Mouse (Mus musculus) G1E (cell line): ENCODE measurements around the gene Ppp1r1a. TPM values are rescaled to one million over a fixed set of nuclear protein-coding genes. Genes with fewer than 3 reads are reported as not detected.

Source experiments
- ATAC-seq: 2 replicates; pipeline ENCODE4 v1.8.0; 2016; ENCODE audit warnings: mild to moderate bottlenecking; ENCODE audit not compliant: insufficient number of reproducible peaks, poor library complexity, low FRiP score, severe bottlenecking; ENCODE audit errors: extremely low read depth
- DNase-seq: peaks from one replicate; pipeline ENCODE4 v3.0.0; 2012; ENCODE audit warnings: low spot score
- H3K27me3 ChIP-seq: 2 replicates; pipeline ENCODE4 v1.6.1; 2012; ENCODE audit warnings: mild to moderate bottlenecking, low read length, inconsistent platforms; ENCODE audit not compliant: insufficient read depth
- H3K36me3 ChIP-seq: replicated peaks from 2 replicates; pipeline ENCODE3; 2012; ENCODE audit warnings: mild to moderate bottlenecking, inconsistent platforms
- H3K4me1 ChIP-seq: 2 replicates; pipeline ENCODE4 v1.6.1; 2012; ENCODE audit warnings: low read depth, low read length, inconsistent platforms, mixed read lengths; ENCODE audit not compliant: insufficient read depth
- H3K4me3 ChIP-seq: 2 replicates; pipeline ENCODE4 v1.5.1; 2012; ENCODE audit warnings: low read depth, mild to moderate bottlenecking, inconsistent platforms, low read length, moderate library complexity, mixed read lengths
- H3K9me3 ChIP-seq: replicated peaks from 2 replicates; pipeline ENCODE4 v1.6.1; 2012; ENCODE audit warnings: inconsistent platforms
- CTCF ChIP-seq: IDR thresholded peaks from 2 replicates; pipeline ENCODE4 v1.5.1; 2012; ENCODE audit warnings: low read depth, low read length, inconsistent platforms, mixed read lengths
- GATA1 ChIP-seq: IDR thresholded peaks from 2 replicates; pipeline ENCODE4 v1.6.1; 2012; ENCODE audit warnings: borderline replicate concordance, low read length, inconsistent platforms, mixed read lengths
- GATA2 ChIP-seq: IDR thresholded peaks from 2 replicates; pipeline ENCODE4 v1.6.1; 2012; ENCODE audit warnings: low read depth, low read length, inconsistent platforms, borderline replicate concordance
- POLR2AphosphoS5 ChIP-seq: IDR thresholded peaks from 2 replicates; pipeline ENCODE4 v1.6.1; 2012; ENCODE audit warnings: low read depth, low read length, inconsistent platforms; ENCODE audit not compliant: insufficient replicate concordance
- TAL1 ChIP-seq: conservative IDR thresholded peaks from 2 replicates; pipeline ENCODE4 v1.6.1; 2012; ENCODE audit warnings: low read depth, low read length, inconsistent platforms, mixed read lengths
- polyA plus RNA-seq: library from polyadenylated mRNA; stranded (reverse); fragments of >175 nt; gene quantifications from 2 replicates; pipeline ENCODE4 v1.2.3, GENCODE M21; 2012
- total RNA-seq, 2 experiments: library from RNA; stranded (forward) in 1 of 2; stranded (reverse) in 1 of 2; fragments of 200-1000 nt in 1 of 2; fragments of >200 nt in 1 of 2; fragmentation: Nextera tagmentation in 1 of 2; gene quantifications; 2 replicates each; pipeline ENCODE4 v1.2.3; 2014 to 2017

Gene Ppp1r1a
- total RNA-seq (2014; fragmentation: Nextera tagmentation) (not detected in 2 replicates), total RNA-seq (2017) (not detected in 2 replicates), polyA plus RNA-seq (not detected in 2 replicates)

DNA sequence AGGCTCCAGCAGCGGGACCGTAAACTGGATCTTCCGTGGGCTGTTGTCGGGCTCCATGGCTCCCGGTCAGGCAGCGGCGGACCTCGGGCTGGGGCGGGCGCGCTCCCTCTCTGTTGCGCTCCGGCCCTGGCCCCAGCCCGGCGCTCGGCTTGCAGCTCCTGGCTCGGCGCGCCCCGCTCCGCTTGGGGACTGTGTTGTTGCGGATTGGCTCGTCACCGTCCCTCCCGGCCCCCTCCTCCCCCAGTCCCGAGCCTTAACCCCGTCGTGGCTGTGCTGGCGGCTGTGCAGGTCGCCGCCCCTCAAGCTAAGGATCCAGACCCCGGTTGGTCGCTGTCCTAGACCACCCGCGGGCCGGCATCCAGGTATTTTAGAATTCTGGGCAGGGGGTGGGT lies at the start of gene Ppp1r1a:
Gene Ppp1r1a, minus strand, starts transcription at position 182 of the 392 bp plus-strand sequence.
- DNase-seq (no peak), ATAC-seq (no peak)
- no peak for TF ChIP-seq POLR2AphosphoS5
- TF ChIP-seq GATA1 = no peak
- TF ChIP-seq TAL1 = no peak
- no peak for TF ChIP-seq GATA2
- TF ChIP-seq CTCF = no peak
- no peaks in the 10 kb centered on the region for H3K4me1 ChIP-seq
- peaks cover 19% of the 10 kb centered on the region for H3K27me3 ChIP-seq
- H3K36me3 ChIP-seq = no peaks in the 10 kb centered on the region
- H3K9me3 ChIP-seq = no peaks in the 10 kb centered on the region
- H3K4me3 ChIP-seq = no peak within 1 kb of the TSS

DNA sequence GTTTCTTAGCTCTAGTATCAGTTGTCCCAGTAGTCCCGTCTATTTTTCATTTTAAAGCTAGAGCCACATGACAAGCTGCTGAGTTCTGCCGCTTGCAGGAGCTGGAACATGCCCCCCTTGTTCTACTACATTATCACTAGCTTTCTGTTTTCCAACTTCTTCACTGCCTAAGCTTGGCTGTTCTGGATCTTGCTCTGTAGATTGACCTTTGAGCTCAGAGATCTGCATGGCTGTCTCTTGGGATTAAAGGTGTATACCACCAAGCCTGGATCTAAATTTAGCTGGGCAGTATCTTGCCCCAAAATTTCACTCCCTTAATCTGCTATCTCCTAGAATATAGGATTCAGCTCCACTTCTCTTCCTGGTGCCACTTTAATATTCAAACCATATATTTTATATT lies 48.1 kb upstream of the Ppp1r1a start:
- ATAC-seq (no peak), DNase-seq (no peak)
- Histone ChIP-seq H3K36me3 (no peaks in the 10 kb centered on the region), H3K4me3 (no peak overlapping the region), H3K9me3 (no peaks in the 10 kb centered on the region), H3K27me3 (no peaks in the 10 kb centered on the region), H3K4me1 (no peaks in the 10 kb centered on the region)
- no peak for TF ChIP-seq CTCF
- no peak for TF ChIP-seq TAL1
- TF ChIP-seq GATA2 = no peak

DNA sequence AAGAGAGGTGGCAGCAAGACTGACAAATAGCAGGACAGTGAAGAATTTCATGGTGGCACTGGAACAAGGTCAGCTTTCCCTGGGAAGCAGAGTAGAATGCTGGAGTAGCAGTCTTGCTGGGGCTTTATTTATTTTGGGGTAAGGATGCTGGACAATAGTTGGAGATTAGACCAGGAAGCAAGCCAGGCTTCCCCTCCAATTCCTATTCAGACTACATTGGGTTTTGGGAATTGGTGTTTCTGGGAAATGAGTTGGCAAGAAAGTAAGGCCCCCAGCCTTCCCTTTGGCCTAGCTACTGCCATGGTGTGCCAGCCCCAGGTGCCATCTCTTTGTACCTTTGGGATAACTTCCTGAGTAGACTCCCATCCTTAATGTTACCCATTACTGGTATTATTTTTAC lies 27.2 kb upstream of the Ppp1r1a start, which contains the start of gene Glycam1:
Gene Glycam1, minus strand, starts transcription at position 101 of the 400 bp plus-strand sequence.
- H3K36me3 ChIP-seq = no peaks in the 10 kb centered on the region
- H3K9me3 ChIP-seq = no peaks in the 10 kb centered on the region
- H3K27me3 ChIP-seq = no peaks in the 10 kb centered on the region
- no peaks in the 10 kb centered on the region for H3K4me1 ChIP-seq
- no peak within 1 kb of the TSS for H3K4me3 ChIP-seq
- no peak for TF ChIP-seq CTCF
- no peak for TF ChIP-seq GATA1
- no peak for TF ChIP-seq TAL1
- TF ChIP-seq POLR2AphosphoS5 = no peak
- TF ChIP-seq GATA2 = no peak
- DNase-seq = no peak
- no peak for ATAC-seq

DNA sequence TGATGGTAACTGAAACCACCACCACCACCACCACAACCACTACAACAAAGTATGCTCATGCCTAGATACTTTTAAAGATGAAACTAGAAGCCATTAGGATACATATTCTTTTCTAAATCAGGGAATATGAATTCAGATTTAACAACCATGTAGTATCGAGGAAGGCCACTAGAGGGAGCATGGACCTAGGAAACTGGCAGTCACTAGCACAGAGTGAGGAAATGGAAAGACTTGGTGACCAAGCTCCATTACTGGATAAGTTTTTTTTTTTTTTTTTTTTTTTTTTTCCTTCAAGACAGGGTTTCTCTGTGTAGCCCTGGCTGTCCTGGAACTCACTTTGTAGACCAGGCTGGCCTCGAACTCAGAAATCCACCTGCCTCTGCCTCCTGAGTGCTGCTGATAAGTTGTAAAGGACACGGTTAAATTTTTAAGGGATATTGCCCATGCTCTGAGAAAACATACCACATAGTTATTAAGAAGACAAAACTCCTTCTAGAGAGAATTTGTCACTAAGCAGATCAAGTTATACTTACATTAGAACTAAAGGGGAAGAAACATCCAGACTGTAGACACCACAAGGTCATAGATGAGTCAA lies 14.4 kb upstream of the Ppp1r1a start:
- DNase-seq = peak; percentile 16
- no peak for TF ChIP-seq POLR2AphosphoS5
- TF ChIP-seq CTCF = peak; percentile 62; the same call in 1 of the 2 replicates
- no peak for TF ChIP-seq GATA1
- Histone ChIP-seq H3K4me3 (no peak overlapping the region), H3K4me1 (no peaks in the 10 kb centered on the region), H3K36me3 (no peaks in the 10 kb centered on the region), H3K27me3 (no peaks in the 10 kb centered on the region), H3K9me3 (no peaks in the 10 kb centered on the region)
- ATAC-seq = no peak; the same call in 1 of the 2 replicates

DNA sequence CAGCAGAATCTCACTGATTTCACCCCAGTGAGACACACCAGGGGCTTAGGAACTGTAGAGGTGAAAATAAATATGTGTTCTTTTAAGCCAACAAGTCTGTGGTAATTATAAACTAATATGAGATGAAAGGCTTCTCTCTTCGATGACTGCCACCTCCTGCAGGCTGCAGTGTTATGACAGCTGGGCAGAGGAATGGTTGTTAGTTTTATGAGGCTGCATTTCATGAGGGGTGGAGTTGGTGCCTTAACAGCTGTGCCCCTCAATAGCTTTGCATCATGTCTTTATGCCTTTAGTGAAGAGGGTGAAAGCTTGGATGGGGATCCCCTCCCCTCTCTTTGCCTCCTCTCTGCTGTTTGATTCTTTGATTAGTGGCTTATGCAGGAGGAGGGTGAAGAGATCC lies 13.2 kb upstream of the Ppp1r1a start:
- Histone ChIP-seq H3K4me3 (no peak overlapping the region), H3K36me3 (no peaks in the 10 kb centered on the region), H3K27me3 (no peaks in the 10 kb centered on the region), H3K9me3 (no peaks in the 10 kb centered on the region), H3K4me1 (no peaks in the 10 kb centered on the region)
- ATAC-seq (no peak), DNase-seq (no peak)
- no peak for TF ChIP-seq GATA2

DNA sequence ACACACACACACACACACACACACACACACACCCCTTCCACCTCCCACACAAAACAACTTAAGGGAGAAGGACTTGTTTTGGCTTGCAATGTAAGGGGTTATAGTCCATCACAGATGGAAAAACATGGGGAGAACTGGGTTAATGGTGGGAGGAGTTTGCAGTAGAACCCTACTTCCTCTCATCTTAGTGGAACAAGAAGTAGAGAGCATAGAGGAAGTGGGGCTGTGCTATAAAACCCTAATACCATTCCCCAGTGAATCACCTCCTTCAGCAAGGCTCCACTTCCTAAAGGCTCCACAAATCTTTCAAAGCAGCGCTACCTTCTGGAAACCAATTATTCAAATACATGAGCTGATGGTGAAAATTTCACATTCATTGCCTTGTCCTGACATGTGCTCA lies 11.7 kb upstream of the Ppp1r1a start:
- H3K36me3 ChIP-seq = no peaks in the 10 kb centered on the region
- ATAC-seq (no peak), DNase-seq (no peak)
- H3K27me3 ChIP-seq = no peaks in the 10 kb centered on the region
- TF ChIP-seq CTCF = no peak
- no peak for TF ChIP-seq GATA1
- TF ChIP-seq GATA2 = no peak
- no peak for TF ChIP-seq TAL1
- no peak for TF ChIP-seq POLR2AphosphoS5
- no peaks in the 10 kb centered on the region for H3K4me1 ChIP-seq
- H3K9me3 ChIP-seq = no peaks in the 10 kb centered on the region
- H3K4me3 ChIP-seq = no peak overlapping the region

DNA sequence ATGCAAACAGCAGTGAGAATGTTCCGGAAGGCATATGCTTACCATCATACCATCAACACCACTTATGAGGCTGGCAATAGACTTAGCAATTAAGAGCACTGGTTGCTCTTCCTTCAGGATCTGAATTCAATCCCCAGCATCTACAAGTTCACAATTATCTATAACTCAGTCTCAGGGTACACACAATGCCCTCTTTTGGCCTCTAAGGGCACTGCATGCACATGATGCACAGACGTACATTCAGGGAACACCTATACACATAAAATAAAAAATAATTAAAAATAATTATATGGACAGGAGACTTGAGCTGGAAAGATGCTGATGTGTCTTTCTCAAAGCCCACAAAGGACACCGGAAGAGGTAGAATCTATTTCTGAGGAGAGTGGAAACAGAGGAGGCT lies 10.2 kb upstream of the Ppp1r1a start:
- ATAC-seq = no peak
- no peak for DNase-seq
- TF ChIP-seq GATA1 = no peak
- TF ChIP-seq TAL1 = no peak
- TF ChIP-seq POLR2AphosphoS5 = no peak
- TF ChIP-seq CTCF = no peak
- TF ChIP-seq GATA2 = no peak
- Histone ChIP-seq H3K36me3 (no peaks in the 10 kb centered on the region), H3K4me1 (no peaks in the 10 kb centered on the region), H3K4me3 (no peak overlapping the region), H3K27me3 (no peaks in the 10 kb centered on the region), H3K9me3 (no peaks in the 10 kb centered on the region)
